Mouse (Mus musculus) ES-E14 (cell line): ENCODE measurements around the gene Abca7. TPM values are rescaled to one million over a fixed set of nuclear protein-coding genes. Genes with fewer than 3 reads are reported as not detected.

Source experiments
- DNase-seq: peaks from one replicate; pipeline ENCODE4 v3.0.0-alpha.2; 2013; ENCODE audit warnings: low read depth, low spot score
- H3K27ac ChIP-seq: 2 replicates; pipeline ENCODE4 v1.5.1; 2012; ENCODE audit warnings: low read depth, mild to moderate bottlenecking, low read length, moderate library complexity, mixed read lengths; ENCODE audit not compliant: poor library complexity, insufficient read depth, severe bottlenecking
- H3K36me3 ChIP-seq: 2 replicates; pipeline ENCODE4 v1.6.1; 2012; ENCODE audit warnings: mild to moderate bottlenecking, low read length, moderate library complexity, mixed read lengths; ENCODE audit not compliant: control insufficient read depth, poor library complexity, insufficient read depth, severe bottlenecking
- H3K4me1 ChIP-seq, 2 experiments: fragments of 150-350 bp in 1 of 2; sonication (generic) in 1 of 2; 2 replicates each; pipeline ENCODE4 v1.6.1; 2012; ENCODE audit warnings: low read length in 2 of 2, mild to moderate bottlenecking in 1 of 2, mixed read lengths in 1 of 2; ENCODE audit not compliant: control insufficient read depth in 2 of 2, insufficient read depth in 2 of 2, poor library complexity in 1 of 2
- H3K4me3 ChIP-seq, 2 experiments: fragments of 150-350 bp in 1 of 2; sonication (generic) in 1 of 2; 2 replicates each; pipeline ENCODE4 v1.5.1; 2012; ENCODE audit warnings: low read length in 2 of 2, low read depth in 1 of 2, mild to moderate bottlenecking in 1 of 2, mixed read lengths in 1 of 2; ENCODE audit not compliant: insufficient read depth in 1 of 2, poor library complexity in 1 of 2, severe bottlenecking in 1 of 2
- H3K9ac ChIP-seq: 2 replicates; pipeline ENCODE4 v1.6.1; 2012; ENCODE audit warnings: low read depth, mild to moderate bottlenecking, low read length, mixed read lengths; ENCODE audit not compliant: poor library complexity, insufficient read depth, severe bottlenecking
- H3K9me3 ChIP-seq: fragments of 150-350 bp; sonication (generic); 2 replicates; pipeline ENCODE4 v1.6.1; 2012; ENCODE audit warnings: low read depth, mild to moderate bottlenecking, low read length; ENCODE audit not compliant: control insufficient read depth, insufficient read depth
- CHD2 ChIP-seq: IDR thresholded peaks from 2 replicates; pipeline ENCODE4 v1.6.1; 2014; ENCODE audit warnings: mild to moderate bottlenecking, low read depth, low read length, inconsistent platforms
- HCFC1 ChIP-seq: IDR thresholded peaks from 2 replicates; pipeline ENCODE4 v1.6.1; 2012; ENCODE audit warnings: low read length, inconsistent platforms, borderline replicate concordance; ENCODE audit not compliant: insufficient read depth
- MAFK ChIP-seq: IDR thresholded peaks from 2 replicates; pipeline ENCODE4 v1.6.1; 2014; ENCODE audit warnings: mild to moderate bottlenecking, low read depth, low read length, inconsistent platforms; ENCODE audit not compliant: insufficient read depth
- ZC3H11A ChIP-seq: IDR thresholded peaks from 2 replicates; pipeline ENCODE4 v1.6.1; 2012; ENCODE audit warnings: low read depth, mild to moderate bottlenecking, inconsistent platforms, low read length, borderline replicate concordance
- ZNF384 ChIP-seq: IDR thresholded peaks from 2 replicates; pipeline ENCODE4 v1.6.1; 2012; ENCODE audit warnings: low read depth, low read length, inconsistent platforms
- in situ Hi-C, 2 experiments: fragments of 600-800 bp; cut with MboI; formaldehyde crosslinking; loops; one replicate each; pipeline ENCODE4 v1.15.1; 2025; ENCODE audit warnings: low sequenced_read_pairs in 2 of 2, inconsistent platforms in 1 of 2; ENCODE audit not compliant: unreplicated experiment in 2 of 2
- total RNA-seq: library from RNA; depleted of rRNA; stranded (reverse); fragments of 300-350 nt; gene quantifications from 2 replicates; pipeline ENCODE4 v1.2.3, GENCODE M21; 2012; rRNA removed

Abca7 gene
- 8.8 and 18.9 TPM in 2 replicates for total RNA-seq

GRCm38 (mm10) chr10:79996272-79997033, at the start of gene Abca7:
Gene Abca7, plus strand, starts transcription at chr10:79996494.
- H3K9ac ChIP-seq, result peak within 1 kb of the TSS; percentile 73
- in situ Hi-C loops, result loop anchor here in 1 of 2 experiments (25.0 kb wide), 1 partner anchor 116 kb away; the partner anchor contains the start of genes Sbno2 and Stk11

DNA sequence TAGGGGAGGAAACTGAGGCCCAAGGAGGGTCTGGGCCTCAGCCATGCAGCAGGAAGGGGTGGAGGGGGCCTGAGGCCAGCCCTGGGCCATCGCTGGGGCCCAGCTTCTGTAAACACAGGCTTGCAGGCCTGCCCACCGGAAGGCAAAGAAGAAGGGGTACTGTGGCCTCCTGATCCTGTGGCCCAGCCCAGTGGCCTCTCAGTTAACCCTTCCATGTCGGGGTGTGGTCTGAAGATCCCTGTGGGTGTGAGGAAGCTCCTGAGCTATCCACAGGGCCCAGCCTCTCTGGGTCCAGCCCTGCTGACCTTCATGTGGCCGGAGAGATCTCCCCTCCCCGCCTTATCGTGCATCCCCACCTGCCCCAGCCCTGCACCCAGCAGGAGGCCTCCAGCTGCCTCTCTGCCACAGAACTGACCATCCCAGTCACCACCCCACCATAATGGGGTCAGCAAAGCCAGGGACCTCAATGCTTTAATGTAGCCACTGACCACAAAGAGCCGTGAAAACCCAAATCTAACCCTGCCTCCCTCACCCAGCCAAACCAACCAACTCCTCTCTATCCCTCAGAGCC, 49.5 kb upstream of the Abca7 start:
- in situ Hi-C loops, result no loop called here
- no peak overlapping the region for H3K4me3 ChIP-seq
- DNase-seq, result no peak
- no peaks in the 10 kb centered on the region for H3K9me3 ChIP-seq
- TF ChIP-seq CHD2 (no peak), ZC3H11A (no peak), ZNF384 (no peak), HCFC1 (no peak), MAFK (no peak)
- H3K27ac ChIP-seq, result no peak overlapping the region
- H3K4me1 ChIP-seq, result peaks cover 0 to 10% of the 10 kb centered on the region in 2 experiments; a peak in 1 of 4 replicates
- no peak overlapping the region for H3K9ac ChIP-seq
- H3K36me3 ChIP-seq, result peaks cover 2% of the 10 kb centered on the region; the same call in 1 of the 2 replicates

More at GRCm38 (mm10) chr10:79996272-79997033, at the start of gene Abca7:
- Histone ChIP-seq H3K4me3 (peak within 1 kb of the TSS; percentile 79 to 94), H3K4me1 (peaks cover 0 to 10% of the 10 kb centered on the region in 2 experiments; a peak in 1 of 4 replicates), H3K27ac (no peak within 1 kb of the TSS), H3K36me3 (peaks cover 14% of the 10 kb centered on the region; the same call in 1 of the 2 replicates), H3K9me3 (no peaks in the 10 kb centered on the region)
- TF ChIP-seq HCFC1 (no peak), CHD2 (peak; percentile 75)
- DNase-seq, result peak; percentile 97

DNA sequence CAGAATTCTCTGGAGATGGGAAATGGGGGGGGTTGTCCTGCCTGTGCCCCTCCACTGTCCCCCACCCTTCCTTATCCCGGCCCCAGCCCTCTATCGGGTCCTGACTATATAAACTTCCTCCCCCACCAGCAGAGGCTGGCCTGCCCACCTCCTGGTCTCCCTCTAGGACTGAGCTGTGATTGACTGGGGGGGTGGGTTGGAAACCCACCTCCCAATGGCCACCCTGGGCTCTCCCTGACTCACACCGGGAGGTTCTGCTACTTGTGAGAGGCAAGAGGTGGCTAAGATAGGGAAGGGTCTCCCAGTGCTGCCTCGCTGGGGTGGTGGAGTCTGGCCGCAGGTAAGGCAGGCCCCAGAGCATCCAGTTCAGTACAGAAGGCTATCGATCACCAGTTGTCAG, 48.8 kb upstream of the Abca7 start:
- H3K9ac ChIP-seq, result no peak overlapping the region
- H3K4me1 ChIP-seq, result peaks cover 0 to 10% of the 10 kb centered on the region in 2 experiments; a peak in 1 of 4 replicates
- no peak overlapping the region for H3K27ac ChIP-seq
- no peak for DNase-seq
- H3K9me3 ChIP-seq, result no peaks in the 10 kb centered on the region
- no peak for TF ChIP-seq HCFC1
- TF ChIP-seq MAFK, result no peak
- no peak for TF ChIP-seq ZNF384
- no peak for TF ChIP-seq ZC3H11A
- no peak for TF ChIP-seq CHD2
- in situ Hi-C loops, result no loop called here
- H3K4me3 ChIP-seq, result no peak overlapping the region
- H3K36me3 ChIP-seq, result peaks cover 2% of the 10 kb centered on the region; the same call in 1 of the 2 replicates

DNA sequence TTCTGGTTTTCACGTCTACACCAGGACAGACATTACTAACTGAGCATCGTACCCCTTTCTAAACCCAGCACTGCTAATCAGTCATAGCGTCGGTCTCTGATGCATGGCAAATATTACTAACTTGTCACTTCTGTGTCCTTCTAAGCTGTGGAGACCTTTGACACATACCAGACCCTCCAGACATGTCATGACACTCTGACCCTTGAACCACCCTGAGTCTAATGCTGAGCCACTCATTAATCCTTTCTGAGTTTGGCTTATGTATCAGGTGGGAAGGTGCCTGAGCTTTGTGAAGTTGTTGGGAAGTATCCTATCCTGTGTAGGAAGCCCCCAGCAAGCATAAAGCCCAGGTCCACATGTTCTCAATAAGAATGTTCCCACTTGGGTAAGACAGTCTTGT, 46.4 kb upstream of the Abca7 start:
- TF ChIP-seq HCFC1, result no peak
- no peak for TF ChIP-seq CHD2
- H3K36me3 ChIP-seq, result peaks cover 2% of the 10 kb centered on the region; the same call in 1 of the 2 replicates
- in situ Hi-C loops, result no loop called here
- H3K9ac ChIP-seq, result no peak overlapping the region
- H3K4me1 ChIP-seq, result peaks cover 0 to 10% of the 10 kb centered on the region in 2 experiments; a peak in 1 of 4 replicates
- no peak overlapping the region for H3K27ac ChIP-seq
- DNase-seq, result no peak
- H3K4me3 ChIP-seq, result no peak overlapping the region
- no peaks in the 10 kb centered on the region for H3K9me3 ChIP-seq
